Mouse (Mus musculus): Measurements from ENCODE around the gene Tnip1. TPM values are rescaled to one million over a fixed set of nuclear protein-coding genes. Genes with fewer than 3 reads are reported as not detected.

Gene Tnip1
- total and polyA plus RNA-seq, 3 experiments, result 8.1 to 19.7 TPM; not detected in 1

DNA sequence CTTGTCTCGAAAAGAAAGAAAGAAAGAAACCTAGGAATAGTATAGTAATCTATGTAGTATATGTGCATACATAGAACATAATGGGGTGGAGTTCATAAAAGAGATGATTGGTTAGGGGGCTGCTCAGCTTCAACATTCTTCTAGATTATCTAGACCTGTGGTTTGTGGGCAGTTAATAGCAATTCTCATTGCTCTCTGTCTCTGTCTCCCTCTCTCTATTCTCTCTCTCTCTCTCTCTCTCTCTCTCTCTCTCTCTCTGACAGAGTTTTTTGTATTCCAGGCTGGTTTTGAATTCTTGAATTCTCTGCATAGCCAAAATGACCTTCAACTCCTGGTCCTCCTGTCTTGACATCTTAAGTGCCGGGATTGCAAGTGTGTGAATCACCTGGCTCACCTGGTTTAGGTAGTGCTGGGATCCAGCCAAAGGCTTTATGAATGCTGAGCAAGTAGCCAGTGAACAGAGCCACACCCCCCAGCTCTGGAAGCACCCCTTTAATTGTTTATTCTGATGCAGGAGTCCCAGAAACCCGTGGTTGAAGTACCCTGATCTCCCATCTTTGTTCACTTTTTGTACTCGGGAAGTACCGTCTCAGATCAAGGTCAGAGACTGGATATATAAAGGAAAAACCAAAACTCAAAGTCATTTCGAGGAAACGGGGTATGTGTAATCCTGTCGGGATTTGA lies 8.8 kb upstream of the Tnip1 start (continued):
- TF ChIP-seq EP300 (IDR thresholded peaks at IDR 0.05; ENCODE audit: low read depth in 1 of 2, low read length in 2 of 2), result peak; percentile 68 to 78
- peak; percentile 77 for TF ChIP-seq SIN3A (IDR thresholded peaks at IDR 0.05; ENCODE audit: low read length)
- no peak for TF ChIP-seq MYB (IDR thresholded peaks at IDR 0.05; ENCODE audit: low read depth, low read length)

GRCm38 (mm10) chr11:54965234-54965633 lies 2.5 kb upstream of the Tnip1 start:
- no peak overlapping the region for H3K4me3 ChIP-seq (ENCODE audit: control insufficient read depth in 1 of 2, insufficient read depth in 1 of 2, low read depth in 2 of 2, low read length in 2 of 2)
- H3K9me3 ChIP-seq (replicated peaks; ENCODE audit: insufficient read depth, low read length), result no peaks in the 10 kb centered on the region
- no peak overlapping the region for H3K9ac ChIP-seq (ENCODE audit: control insufficient read depth, low read depth, low read length, poor library complexity, severe bottlenecking)
- H3K27ac ChIP-seq (ENCODE audit: control insufficient read depth, low read depth, low read length), result no peak overlapping the region
- H3K4me1 ChIP-seq (ENCODE audit: control insufficient read depth in 1 of 2, insufficient read depth in 2 of 2, low read length in 2 of 2), result peaks cover 5 to 30% of the 10 kb centered on the region in 2 experiments
- DNase-seq (ENCODE audit: low read depth, low spot score), result no peak
- peaks cover 0 to 6% of the 10 kb centered on the region in 2 experiments; a peak in 1 of 4 replicates for H3K36me3 ChIP-seq (ENCODE audit: control insufficient read depth in 1 of 2, insufficient read depth in 2 of 2, low read length in 2 of 2)
- TF ChIP-seq CHD2 (IDR thresholded peaks at IDR 0.05; ENCODE audit: low read length), result no peak
- no peak for TF ChIP-seq MYB (IDR thresholded peaks at IDR 0.05; ENCODE audit: low read depth, low read length)
- TF ChIP-seq BHLHE40 (IDR thresholded peaks at IDR 0.05; ENCODE audit: borderline replicate concordance, low read depth, low read length), result no peak
- TF ChIP-seq SIN3A (IDR thresholded peaks at IDR 0.05; ENCODE audit: low read length), result no peak
- no peak for TF ChIP-seq E2F4 (IDR thresholded peaks at IDR 0.05; ENCODE audit: borderline replicate concordance, low read depth, low read length)
- TF ChIP-seq UBTF (IDR thresholded peaks at IDR 0.05; ENCODE audit: borderline replicate concordance, insufficient read depth, low read depth, low read length), result no peak
- TF ChIP-seq EP300 (IDR thresholded peaks at IDR 0.05; ENCODE audit: low read depth in 1 of 2, low read length in 2 of 2), result no peak
- TF ChIP-seq POLR2A (IDR thresholded peaks at IDR 0.05; ENCODE audit: control insufficient read depth in 1 of 2, insufficient read depth in 1 of 2, low read depth in 1 of 2, low read length in 2 of 2, poor library complexity in 1 of 2), result no peak
- H3K27me3 ChIP-seq (ENCODE audit: control insufficient read depth in 1 of 2, insufficient read depth in 2 of 2, low read length in 2 of 2), result no peaks in the 10 kb centered on the region
- no peaks in the 10 kb centered on the region for H3K79me2 ChIP-seq (ENCODE audit: control insufficient read depth, insufficient read depth, low read length, poor library complexity)

DNA sequence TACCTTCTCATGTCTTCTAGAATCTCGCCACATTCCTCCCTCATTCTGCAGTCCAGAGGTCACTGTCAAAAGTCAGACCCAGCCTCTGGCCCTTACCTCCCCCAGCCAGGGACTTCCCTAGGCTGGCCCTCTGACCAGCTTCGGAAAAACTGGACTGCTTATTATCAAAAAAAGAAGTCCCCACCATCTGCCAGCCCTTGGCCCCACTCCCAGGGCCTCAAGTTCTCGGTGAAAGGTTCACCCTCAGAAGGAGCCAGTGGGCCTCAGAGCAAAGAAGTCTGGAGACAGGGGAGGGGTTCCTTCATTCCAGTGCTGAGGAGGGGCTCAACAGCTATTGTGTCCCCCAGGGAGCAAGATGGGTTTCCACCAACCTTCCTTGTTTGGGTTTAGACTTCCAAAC lies 796 bp downstream of the Tnip1 start:
- no peaks in the 10 kb centered on the region for H3K79me2 ChIP-seq (ENCODE audit: control insufficient read depth, insufficient read depth, low read length, poor library complexity)
- TF ChIP-seq MAX (IDR thresholded peaks at IDR 0.05; ENCODE audit: low read length), result no peak
- peak in 1 of 2 experiments; percentile 40; a peak in 2 of 4 replicates for TF ChIP-seq EP300 (IDR thresholded peaks at IDR 0.05; ENCODE audit: low read depth in 1 of 2, low read length in 2 of 2)
- peak; percentile 50; the same call in 1 of the 2 replicates for TF ChIP-seq TCF12 (IDR thresholded peaks at IDR 0.05; ENCODE audit: low read depth, low read length)
- peak; percentile 38; the same call in 1 of the 2 replicates for TF ChIP-seq TAL1 (IDR thresholded peaks at IDR 0.05; ENCODE audit: low read length)
- TF ChIP-seq USF2 (IDR thresholded peaks at IDR 0.05; ENCODE audit: borderline replicate concordance in 1 of 2, insufficient read depth in 1 of 2, low read depth in 1 of 2, low read length in 2 of 2), result no peak
- no peak for TF ChIP-seq KAT2A (conservative IDR thresholded peaks at IDR 0.05; ENCODE audit: low read depth, low read length)
- no peak for DNase-seq (ENCODE audit: low read depth, low spot score)
- H3K36me3 ChIP-seq (ENCODE audit: control insufficient read depth in 1 of 2, insufficient read depth in 2 of 2, low read length in 2 of 2), result peaks cover 0 to 28% of the 10 kb centered on the region in 2 experiments; a peak in 2 of 4 replicates
- H3K9me3 ChIP-seq (replicated peaks; ENCODE audit: insufficient read depth, low read length), result no peaks in the 10 kb centered on the region
- H3K27me3 ChIP-seq (ENCODE audit: control insufficient read depth in 1 of 2, insufficient read depth in 2 of 2, low read length in 2 of 2), result no peaks in the 10 kb centered on the region
- no peak overlapping the region for H3K9ac ChIP-seq (ENCODE audit: control insufficient read depth, low read depth, low read length, poor library complexity, severe bottlenecking)
- H3K27ac ChIP-seq (ENCODE audit: control insufficient read depth, low read depth, low read length), result no peak overlapping the region
- H3K4me1 ChIP-seq (ENCODE audit: control insufficient read depth in 1 of 2, insufficient read depth in 2 of 2, low read length in 2 of 2), result peaks cover 21 to 56% of the 10 kb centered on the region in 2 experiments
- no peak overlapping the region for H3K4me3 ChIP-seq (ENCODE audit: control insufficient read depth in 1 of 2, insufficient read depth in 1 of 2, low read depth in 2 of 2, low read length in 2 of 2)
